Mouse (Mus musculus): ENCODE results near the gene Fgf23.

DNA sequence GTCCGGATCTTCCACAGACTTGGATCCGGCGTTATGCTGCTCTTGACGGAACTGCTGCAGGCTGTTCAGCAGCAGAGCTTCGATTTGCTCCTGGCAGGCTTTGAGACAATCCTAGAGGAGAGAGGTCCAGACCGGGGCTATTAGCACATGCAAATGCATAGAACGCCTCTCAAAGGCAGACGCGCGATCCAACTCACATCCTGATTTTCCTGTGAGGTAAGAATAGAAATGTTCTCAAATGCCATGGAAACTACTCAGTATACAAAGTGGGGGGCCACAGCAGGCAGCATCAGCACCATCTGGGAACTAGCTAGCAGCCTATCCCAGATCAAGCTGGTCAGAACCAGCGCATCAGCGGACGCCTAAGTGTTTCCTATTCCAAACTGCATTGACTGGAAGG, 57.7 kb downstream of the Fgf23 start:
- TF ChIP-seq EP300 (IDR thresholded peaks at IDR 0.05; ENCODE audit: low read depth) (no peak), CTCF (IDR thresholded peaks at IDR 0.05; ENCODE audit: low read depth) (no peak)
